Mouse (Mus musculus) layer of hippocampus, adult 2 months (tissue): ENCODE results near the gene Ccdc144b. TPM values are rescaled to one million over a fixed set of nuclear protein-coding genes. Genes with fewer than 3 reads are reported as not detected.

Source experiments
- DNase-seq, 2 experiments: peaks; one replicate each; pipeline ENCODE4 v3.0.0; 2022; ENCODE audit warnings: low spot score in 2 of 2
- H3K27ac ChIP-seq: fragments of 200-600 bp; 2 replicates; pipeline ENCODE4 v1.8.1; 2022
- H3K4me3 ChIP-seq: fragments of 200-600 bp; 2 replicates; pipeline ENCODE4 v1.8.1; 2022; ENCODE audit warnings: mild to moderate bottlenecking
- CTCF ChIP-seq: fragments of 200-600 bp; conservative IDR thresholded peaks from 2 replicates; pipeline ENCODE4 v1.8.1; 2022; ENCODE audit warnings: antibody characterized with exemption, mild to moderate bottlenecking, moderate library complexity
- total RNA-seq, 2 experiments: library from RNA; stranded (reverse); gene quantifications; 2 replicates each; pipeline ENCODE4 v1.2.3; 2021

Gene Ccdc144b
- total RNA-seq, 2 experiments from 2014 or later, result not detected

DNA sequence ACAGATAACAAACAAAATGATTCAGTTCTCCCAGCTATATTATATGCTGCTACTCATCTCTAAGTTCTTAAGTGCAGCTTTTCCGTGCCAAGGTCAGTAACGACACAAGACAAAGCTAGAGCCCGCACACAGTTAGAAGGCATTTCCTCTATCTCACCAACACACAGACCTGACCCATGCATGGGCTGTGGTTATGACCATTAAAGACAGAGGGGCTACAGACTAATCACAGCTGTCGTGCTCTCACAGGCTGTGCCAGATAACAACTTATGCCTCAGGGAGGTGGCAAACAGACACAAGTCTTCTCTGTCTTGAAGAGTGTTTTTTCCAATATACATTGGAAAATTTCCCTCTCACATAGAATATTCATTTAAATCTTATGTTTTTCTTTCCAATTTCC, 88.4 kb downstream of the Ccdc144b start:
- DNase-seq, result no peak
- TF ChIP-seq CTCF, result no peak
- Histone ChIP-seq H3K4me3 (no peak overlapping the region), H3K27ac (no peak overlapping the region)

DNA sequence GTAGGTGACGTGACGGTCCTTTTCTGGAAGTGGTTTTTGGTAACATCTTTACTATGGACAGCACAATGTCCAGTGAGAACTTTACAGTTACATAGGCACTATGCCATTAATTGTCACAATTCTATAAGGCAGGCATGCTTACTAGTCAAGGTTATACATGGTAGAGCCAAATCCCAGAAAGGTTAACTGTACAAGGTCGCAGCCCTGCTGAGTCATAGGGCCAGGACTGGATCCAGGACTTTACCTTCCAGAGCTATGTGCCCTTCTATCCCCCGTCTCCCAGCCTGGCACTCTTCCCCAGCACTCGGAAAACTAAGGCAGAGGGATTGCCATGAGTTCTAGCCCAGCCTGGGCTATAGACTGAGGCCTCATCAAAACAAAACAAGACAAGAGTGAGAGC, 89.4 kb downstream of the Ccdc144b start:
- no peak overlapping the region for H3K4me3 ChIP-seq
- no peak overlapping the region for H3K27ac ChIP-seq
- no peak for TF ChIP-seq CTCF
- no peak for DNase-seq

DNA sequence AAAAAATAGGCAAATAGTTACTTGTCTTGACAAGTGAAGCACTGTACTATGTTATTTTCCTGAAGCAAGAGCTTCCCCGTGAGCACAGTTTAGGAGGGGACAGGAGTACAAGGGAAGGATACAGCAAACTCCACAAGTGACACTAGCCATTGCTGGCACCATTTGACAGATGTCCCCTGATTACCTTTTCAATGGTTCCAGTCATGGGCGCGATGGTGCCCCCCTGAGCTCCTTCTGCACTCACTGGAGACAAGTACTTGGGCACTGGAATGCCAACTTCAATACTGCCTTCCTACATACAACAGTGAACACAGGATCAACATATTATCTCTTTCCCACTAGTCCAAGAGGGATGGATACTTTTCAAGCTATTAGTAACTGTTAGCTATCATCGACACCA, 89.9 kb downstream of the Ccdc144b start:
- no peak for TF ChIP-seq CTCF
- H3K4me3 ChIP-seq, result no peak overlapping the region
- no peak overlapping the region for H3K27ac ChIP-seq
- DNase-seq, result no peak

DNA sequence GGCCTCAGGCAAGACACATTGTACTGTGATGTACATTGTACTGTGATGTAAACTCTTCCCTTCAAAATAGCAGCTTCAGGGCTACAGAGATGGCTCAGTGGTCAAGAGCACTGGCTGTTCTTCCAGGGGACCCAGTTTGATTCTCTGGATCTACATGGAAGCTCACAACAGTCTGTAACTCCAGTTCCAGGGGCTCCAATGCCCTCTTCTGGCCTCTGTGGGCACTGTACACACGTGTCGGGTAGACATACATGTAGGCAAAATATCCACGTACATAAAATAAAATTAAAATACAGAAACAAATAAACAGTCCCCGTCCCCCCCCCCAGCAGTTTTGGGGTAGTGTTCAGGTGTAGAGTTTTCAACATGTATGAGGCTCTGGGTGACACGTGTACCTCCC, 90.4 kb downstream of the Ccdc144b start:
- no peak for DNase-seq
- no peak overlapping the region for H3K27ac ChIP-seq
- peak; percentile 40 for TF ChIP-seq CTCF

More for the DNA sequence above, 90.4 kb downstream of the Ccdc144b start:
- H3K4me3 ChIP-seq, result no peak overlapping the region

Other genes with a start within 250 kb of the Ccdc144b start
- gene Dcun1d1, start 116.1 kb downstream of the Ccdc144b start, total RNA-seq, result 10 to 100 TPM; 69.6 to 81.1 TPM
- gene Mccc1, start 52.9 kb downstream of the Ccdc144b start, total RNA-seq, result 10 to 100 TPM; 38.4 to 45.3 TPM
- 10 to 100 TPM; 45.4 to 49.0 TPM for gene Acad9, start 12.4 kb upstream of the Ccdc144b start, total RNA-seq
- 10 to 100 TPM; 16.2 to 18.9 TPM for gene D3Ertd254e, start 97.5 kb upstream of the Ccdc144b start, total RNA-seq
- 1 to 10 TPM in 1 of 2 experiments, under 1 TPM in 1; 0.92 to 1.1 TPM for gene Qrfpr, start 168.8 kb upstream of the Ccdc144b start, total RNA-seq